Mouse (Mus musculus): ENCODE data around the gene 4921501E09Rik.
"Not testable (repeated sequence)": the region's sequence is repeated elsewhere in the genome, so short reads cannot be mapped to it uniquely, and the experiment has no call there.

The 4921501E09Rik gene

DNA sequence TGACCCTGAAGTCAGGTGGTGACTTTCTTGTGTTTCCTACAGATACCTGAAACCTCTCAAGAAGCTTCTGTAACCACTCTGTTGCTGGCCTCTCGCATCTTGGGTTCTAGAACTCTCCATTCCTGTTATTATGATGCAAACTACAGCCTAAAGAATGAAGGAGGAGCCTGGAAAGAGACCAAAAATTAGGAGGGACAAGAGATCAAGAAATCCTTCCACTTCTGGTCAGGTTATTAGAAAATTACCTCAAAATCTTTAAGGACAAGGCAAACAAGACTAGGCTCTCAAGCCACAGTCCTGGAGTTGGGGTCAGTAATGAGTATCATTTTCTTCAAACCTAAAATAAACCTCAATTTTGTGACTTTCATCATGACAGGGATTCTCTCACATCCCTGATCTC is at the start of gene 4921501E09Rik:
Gene 4921501E09Rik, minus strand, starts transcription at position 101 of the 400 bp plus-strand sequence.
- no peak for DNase-seq (ENCODE audit: low spot score)

DNA sequence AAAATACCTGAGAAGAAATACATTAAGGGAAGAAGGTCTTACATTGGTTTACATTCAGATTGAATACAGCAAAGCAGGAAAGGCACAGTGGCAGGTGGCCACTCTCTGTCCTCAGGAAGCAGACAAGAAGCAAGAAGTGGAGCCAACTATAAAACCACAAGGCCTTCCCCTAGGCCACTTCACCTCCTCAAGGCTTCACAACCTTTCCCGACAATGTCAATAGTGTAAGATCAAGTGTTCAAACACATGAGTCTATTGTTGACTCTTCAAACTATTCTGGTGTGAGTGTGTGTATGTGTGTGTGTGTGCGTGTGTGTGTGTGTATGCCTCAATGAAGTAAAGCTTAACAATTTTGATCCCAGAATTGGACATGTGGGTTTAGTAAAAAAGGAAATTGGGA is 29.5 kb upstream of the 4921501E09Rik start:
- DNase-seq (ENCODE audit: low spot score), result no peak

- DNase-seq (ENCODE audit: low spot score), result peak; percentile 68
Observed at GRCm38 (mm10) chr17:33092391-33093193, 24.7 kb upstream of the 4921501E09Rik start.

- DNase-seq (ENCODE audit: low spot score), result no peak
Observed at GRCm38 (mm10) chr17:33091630-33092029, 23.8 kb upstream of the 4921501E09Rik start.

DNA sequence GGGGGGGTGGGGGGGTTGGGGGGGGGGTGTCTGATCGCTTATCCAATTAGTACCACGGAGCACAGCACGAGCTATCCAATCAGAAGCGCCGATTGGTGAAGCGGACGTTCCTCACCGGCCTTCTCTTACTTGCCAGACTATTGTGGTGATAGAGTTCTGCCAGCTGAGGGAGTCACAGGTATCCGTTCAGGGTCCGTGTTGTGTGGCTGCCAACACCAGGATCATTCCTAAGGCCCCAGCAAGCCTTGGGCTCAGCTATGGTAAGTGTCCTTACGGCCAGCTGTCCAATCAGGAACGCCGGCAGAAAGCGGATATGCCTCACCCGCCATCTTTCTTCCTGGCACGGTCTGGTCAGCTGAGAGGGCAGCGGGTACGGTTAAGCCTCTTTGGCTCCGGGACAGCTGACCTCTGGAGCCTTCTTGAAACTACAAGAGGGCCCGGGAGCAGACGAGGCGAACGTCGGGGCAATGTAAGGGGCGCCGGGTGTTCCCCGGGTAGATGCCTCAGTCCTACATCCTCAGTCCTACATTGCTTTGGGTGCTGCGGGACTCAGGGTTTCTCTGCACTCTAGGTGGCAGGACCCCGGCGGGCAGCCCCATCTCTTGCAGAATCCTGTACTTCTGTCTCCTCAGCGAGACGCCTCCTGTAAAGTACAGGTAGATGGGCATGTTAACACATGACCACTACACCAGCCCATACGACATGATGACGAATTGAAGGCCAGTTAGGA is 21.5 kb upstream of the 4921501E09Rik start, which contains the start of gene Zfp563:
Gene Zfp563, plus strand, starts transcription at position 91 of the 730 bp plus-strand sequence.
- peak; percentile 88 for DNase-seq (ENCODE audit: low spot score)

DNA sequence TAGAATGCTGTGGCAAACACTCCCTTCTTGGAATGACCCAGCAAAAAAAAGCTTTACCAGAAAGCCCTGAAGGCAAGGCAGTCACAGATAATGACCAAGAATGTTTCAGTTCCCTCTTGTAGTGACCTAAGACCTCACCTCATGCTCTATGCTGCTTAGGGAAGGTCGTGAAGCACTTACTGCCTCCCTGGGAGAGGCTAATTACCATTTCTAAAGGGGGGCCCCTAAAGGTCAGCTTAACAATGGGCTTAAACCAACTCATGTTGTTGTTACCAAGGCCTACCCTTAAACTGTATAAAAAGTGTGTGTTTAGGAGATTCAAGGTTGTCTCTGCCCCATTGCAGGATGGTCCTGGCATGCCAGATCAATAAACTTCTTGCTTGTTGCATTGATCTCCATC is 4.9 kb downstream of the 4921501E09Rik start:
- no peak for DNase-seq (ENCODE audit: low spot score)

DNA sequence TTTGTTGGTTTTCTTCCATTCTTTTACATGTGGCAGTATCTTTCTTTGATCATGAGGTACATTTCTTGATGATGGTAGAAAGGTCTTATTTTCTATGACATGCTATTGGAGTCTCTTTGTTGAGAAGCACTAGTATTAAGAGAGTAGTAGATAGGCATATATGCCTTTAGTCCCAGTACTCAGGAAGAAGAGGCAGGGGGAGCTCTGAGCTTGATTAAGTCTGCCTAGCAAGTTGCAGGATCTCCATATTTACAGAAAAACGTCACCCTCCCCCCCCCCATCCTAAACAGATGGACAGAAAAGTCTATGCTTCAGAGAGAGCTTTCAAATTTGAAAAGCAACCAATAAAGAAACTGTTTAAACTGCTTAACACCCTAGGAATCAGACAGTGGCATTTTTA is 9.1 kb downstream of the 4921501E09Rik start:
- no peak for DNase-seq (ENCODE audit: low spot score)

DNA sequence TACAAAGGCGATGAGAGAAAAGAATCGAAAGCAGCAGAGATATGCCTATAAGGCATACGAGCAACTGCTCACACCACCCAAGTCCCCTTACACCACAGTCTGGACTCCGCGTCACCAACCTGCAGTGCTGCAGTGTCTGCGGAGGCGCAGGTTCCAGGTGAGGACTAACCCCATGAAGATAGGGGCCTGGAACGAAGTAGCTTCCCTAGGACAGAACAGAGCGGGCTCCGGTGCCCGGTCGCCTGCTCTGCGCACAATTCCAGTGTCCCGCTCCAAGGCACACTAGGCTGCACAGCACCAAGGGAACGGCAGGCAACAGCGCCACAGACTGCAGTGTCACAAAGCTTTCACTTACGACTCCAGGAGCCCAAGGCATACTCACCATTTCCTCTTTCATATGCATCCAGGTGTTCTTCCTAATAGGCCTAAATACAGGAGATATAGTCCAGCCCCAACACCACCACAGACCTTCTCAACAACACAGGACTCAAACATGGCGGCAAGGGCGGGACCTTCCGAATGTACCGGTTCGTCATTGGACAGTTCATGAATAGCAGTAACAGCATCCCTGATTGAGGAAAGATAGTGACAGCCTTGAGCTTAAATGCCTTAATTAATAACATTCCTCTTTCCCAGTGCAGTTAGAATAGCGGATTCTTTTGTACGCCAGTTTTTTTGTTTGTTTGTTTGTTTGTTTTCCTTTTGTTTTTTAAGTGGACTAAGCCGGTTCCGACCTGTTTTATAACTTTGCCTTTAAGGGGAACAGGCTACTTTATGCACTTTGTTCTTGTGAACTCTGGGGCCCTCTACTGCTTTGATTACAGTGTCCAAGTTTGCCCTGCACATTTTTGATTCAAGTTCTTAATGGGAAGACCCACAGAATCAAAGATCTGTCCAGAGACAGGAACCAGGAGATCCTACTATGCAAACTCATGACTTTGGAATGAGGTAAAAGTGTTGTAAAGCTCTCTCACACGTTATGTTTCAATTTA is 34.7 kb downstream of the 4921501E09Rik start, which contains the start of gene Zfp763:
Gene Zfp763, minus strand, starts transcription at position 503 of the 992 bp plus-strand sequence.
- peak; percentile 59 for DNase-seq (ENCODE audit: low spot score)

DNA sequence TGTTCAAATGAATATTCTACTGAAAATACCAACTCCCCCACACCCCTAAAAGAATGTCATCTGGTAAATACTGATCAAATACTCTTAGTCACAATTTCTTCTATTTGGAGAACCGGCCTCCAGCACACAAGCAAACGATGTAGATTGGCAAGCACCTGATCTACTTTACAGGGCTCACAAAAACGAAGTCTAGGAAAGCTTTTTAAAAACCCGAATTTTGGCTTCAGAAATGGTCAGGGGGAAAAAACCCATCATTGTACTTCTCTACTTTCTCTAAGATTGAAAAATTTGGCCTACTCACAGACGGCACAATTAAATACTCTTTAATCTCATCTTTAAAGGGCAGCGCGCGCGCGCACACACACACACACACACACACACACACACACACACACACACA is 35.5 kb downstream of the 4921501E09Rik start:
- no peak for DNase-seq (ENCODE audit: low spot score)

DNA sequence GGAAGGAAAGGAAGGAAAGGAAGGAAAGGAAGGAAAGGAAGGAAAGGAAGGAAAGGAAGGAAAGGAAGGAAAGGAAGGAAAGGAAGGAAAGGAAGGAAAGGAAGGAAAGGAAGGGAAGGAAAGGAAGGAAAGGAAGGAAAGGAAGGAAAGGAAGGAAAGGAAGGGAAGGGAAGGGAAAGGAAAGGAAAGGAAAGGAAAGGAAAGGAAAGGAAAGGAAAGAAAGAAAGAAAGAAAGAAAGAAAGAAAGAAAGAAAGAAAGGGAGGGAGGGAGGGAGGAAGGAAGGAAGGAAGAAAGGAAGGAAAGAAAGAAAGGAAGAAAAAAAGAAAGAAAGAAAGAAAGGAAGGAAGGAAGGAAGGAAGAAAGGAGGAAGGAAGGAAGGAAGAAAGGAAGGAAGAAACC is 47.4 kb downstream of the 4921501E09Rik start:
- not testable (repeated sequence) for DNase-seq (ENCODE audit: low spot score)
